Mouse (Mus musculus) heart, adult 11 months (tissue): Measurements from ENCODE around the gene Usp16.
A peak's percentile ranks its signal among the peaks of the same experiment; 100 is the strongest.

Source experiments
- DNase-seq: peaks from one replicate; pipeline ENCODE4 v3.0.0; 2022

The Usp16 gene

DNA sequence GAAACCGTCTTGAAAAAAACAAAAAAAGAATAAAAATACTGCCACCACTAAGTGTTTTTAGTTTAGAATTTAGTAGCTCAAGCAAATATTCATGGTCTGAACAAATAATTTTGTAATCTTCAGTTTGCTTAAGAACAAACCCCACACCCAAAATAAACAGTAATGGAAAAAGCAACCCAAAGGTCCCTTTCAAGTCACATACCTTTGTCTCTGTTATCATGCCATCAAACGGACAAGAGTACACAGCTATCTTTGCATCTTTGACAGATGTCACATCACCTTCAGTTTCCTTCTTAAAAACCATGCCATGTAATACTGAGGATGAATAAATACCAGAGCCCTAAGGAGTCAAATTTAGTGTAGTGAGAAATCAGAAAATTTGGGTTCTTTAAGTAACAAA lies 34.1 kb downstream of the Usp16 start:
- peak; percentile 3 for DNase-seq

DNA sequence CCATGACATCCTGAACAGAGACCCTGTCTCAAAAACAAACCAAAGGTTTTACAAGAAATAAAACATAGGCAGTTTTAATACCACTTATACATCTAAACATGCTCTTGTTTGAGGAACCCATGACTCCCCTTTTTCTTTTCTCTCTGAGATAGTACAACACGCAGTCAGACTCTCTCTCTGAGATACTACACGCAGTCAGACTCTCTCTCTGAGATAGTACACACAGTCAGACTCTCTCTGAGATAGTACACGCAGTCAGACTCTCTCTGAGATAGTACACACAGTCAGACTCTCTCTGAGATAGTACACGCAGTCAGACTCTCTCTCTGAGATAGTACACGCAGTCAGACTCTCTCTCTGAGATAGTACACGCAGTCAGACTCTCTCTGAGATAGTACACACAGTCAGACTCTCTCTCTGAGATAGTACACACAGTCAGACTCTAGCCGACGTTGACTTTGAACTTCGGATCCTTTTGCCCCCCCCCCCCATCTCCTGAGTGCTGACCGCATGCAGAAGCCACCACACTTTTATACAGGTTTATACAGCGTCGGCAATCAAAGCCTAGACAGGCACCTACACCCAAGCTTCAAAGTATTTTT lies 37.8 kb downstream of the Usp16 start:
- peak; percentile 2 for DNase-seq

DNA sequence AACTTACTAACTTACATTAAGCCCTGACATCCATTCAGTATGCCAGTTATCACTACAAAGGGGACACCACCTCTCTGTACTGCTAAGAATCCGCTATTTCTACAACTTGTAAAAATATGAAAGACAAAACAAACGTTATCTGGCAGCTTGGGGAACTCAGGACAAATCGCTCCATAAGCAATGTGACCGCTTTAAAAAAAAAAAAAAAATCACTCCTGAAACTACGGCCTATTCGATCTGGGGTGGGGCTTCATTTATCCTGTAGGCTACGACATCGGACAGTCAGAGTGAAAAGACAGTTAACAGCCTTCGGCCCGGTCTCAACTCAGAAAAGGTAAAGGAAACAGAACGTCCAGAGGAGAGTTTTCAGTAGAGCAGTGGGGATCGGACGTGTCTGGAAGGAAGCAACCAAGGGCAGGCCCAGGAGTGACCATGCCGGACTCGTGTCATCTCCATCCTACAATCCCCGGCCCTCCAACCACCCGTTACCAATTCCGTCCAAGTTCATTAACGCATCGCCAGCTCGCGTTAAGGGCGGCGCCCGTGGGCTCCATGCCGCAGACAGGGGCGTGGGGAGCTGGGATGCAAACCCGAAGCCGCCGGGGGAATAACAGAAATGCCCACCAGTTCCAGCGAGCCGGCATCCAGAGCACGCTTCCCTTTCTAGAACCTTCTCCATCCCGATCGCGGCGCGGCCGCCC lies 40.6 kb downstream of the Usp16 start:
- no peak for DNase-seq

DNA sequence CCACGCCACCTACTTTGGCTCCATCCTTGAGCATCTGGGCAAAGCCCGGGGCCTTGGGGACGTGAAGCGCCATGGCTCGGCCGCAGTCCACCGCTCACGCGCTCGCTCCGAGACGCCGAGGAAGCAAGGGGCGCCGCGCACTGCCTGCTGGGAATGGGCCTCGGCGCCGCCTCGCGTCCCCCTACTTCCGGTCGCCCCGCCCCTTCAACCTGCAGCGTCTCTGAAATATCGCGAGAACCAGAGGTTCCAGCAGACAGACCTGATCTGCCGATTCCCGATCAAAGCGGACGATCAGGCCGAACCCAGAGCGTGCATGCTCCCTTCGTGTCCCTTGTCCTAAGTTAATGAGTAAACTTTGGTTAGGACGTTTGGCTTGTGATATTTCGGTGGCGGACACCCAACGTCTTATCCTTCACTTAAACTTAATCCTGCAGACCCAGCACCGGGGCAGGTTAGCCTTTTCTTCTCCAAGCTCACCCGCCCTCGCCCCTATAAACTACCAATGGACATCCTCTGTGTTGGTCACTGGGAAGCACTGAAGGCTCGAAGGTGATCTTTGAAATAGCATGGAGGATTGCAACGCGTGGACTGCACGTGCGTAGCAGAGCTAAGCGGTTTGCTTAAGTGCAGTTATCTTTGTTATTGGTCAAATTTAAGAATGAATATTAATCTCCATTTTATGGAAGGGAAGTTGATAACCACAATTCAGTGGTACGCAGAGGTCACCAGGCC lies 41.4 kb downstream of the Usp16 start, which contains the start of gene Cct8:
Gene Cct8 (minus strand): TSS at position 158 of the 732 bp plus-strand sequence.
- peak; percentile 99 for DNase-seq

DNA sequence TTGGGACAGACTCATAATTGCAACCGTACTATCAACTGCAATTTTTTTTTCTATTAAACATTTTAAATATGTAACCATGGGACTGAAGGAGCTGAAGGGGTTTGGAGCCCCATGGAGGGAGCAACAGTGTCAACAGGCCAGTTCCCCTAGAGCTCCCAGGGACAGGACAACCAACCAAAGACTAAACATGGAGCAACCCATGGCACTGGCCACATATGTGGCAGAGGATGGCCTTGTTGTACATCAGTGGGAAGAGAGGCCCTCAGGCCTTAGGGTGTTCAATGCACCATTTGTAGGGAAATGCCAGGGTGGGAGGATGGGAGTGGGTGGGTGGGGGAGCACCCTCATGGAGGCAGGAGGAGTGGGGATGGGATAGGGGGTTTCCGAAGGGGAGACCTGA lies 42.2 kb downstream of the Usp16 start:
- peak; percentile 84 for DNase-seq

DNA sequence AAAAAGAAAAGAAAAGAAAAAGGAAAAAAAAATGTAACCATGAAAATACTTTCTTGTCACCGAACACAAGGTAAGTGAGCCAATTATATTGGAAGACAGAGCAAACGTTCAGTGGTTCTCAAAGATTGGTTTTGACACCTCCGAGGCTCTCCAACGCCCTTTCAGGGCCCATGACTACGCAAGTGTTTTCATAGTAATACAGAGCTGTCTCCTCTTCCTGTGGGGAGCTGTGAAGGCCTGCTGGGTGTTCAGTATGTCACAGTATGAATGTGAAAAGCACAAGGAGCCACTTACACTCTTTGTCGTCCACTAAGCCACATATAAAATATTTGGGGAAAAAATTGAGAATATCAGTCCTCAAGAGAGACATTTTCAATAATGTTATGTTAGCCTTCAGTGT lies 42.7 kb downstream of the Usp16 start:
- DNase-seq, result peak; percentile 55

DNA sequence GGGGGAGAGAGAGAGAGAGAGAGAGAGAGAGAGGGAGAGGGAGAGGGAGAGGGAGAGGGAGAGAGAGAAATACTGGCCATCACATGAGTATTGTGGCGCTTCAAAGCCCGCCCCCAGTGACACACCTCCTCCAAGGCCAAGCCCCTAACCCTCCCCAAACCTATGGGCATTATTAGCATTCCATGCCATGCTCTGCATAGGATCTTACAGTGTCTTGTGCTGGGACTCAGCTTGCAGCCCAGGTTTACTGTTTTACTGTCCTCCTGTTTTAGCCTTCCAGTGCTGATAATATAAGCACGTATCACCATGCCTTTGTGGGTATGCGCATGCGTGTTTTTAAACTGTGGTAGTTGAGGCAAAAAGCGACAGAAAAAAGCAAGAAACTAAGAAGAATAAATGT lies 45.1 kb downstream of the Usp16 start:
- peak; percentile 57 for DNase-seq

DNA sequence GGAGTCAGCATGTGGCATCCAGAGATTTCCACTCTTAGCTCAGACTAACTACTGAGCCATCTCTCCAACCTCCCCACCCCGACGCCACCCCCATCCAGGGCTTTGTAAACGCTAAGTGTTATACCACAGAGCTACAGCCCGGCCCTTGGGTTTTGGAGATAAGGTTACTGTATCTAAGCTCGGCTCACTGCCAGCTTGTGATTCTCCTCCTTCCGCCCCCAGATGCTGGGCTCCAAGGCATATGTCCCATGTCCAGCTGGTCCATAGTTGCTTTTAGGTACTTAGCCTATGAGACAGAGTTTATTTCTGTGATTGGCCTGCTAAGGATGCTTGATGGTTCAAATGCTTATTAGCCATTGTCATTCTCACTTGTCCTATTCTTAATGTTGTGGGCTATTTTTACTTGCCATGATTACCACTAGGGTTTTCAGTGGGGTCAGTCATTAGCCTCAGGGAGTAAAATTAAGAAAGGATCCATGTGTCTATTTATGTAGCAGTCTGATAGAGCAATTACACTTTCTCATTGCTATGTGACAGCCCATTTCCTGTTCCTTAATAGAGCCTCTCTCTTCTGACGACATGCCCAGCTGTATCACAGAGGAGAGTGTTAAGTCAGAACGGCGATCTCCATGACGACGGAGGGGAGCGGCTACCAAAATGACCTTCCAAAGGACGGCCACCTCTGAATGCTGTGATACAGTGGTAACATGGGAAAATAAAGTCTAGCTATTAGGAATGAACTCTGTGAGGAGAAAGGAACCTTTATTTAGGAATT lies 47.0 kb downstream of the Usp16 start:
- peak; percentile 92 for DNase-seq

DNA sequence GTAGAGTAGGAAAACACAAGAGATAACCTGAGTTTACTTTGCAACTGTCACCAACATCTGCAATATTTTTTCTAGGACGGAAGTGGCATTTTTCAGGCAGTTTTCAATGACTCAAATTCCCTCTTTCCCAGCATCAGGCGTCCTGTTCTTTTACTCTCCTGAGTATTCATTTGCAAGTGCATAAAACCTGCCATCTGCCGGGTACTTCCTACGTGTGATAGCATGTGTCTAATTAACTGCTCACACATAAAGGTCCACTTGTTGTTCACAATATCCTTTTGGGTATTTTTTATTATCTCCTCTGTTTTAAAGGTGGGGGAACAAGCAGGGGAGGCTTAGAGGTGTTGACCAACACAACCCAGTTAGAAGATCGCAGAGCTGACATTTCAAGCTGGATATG lies 57.2 kb downstream of the Usp16 start:
- DNase-seq, result no peak

DNA sequence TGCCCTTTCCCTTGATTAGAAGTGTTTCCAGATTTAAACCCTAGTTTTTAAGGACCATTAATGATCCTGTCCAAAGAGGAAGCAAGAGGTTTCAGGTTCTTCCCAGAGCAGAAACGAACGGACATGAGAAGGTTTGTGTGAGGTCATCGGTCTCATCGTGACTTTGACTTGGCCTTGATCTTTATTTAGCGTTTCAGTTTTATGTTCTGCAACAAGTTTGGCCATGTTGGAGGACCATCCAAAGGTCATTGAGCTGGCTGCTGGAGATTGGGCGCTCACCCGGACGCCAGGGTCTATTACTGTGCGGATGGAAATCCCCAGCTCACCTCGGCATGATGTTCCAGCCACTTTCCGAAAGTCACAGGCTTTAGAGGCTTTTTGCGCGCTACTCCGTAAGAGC lies 57.8 kb downstream of the Usp16 start:
- no peak for DNase-seq

DNA sequence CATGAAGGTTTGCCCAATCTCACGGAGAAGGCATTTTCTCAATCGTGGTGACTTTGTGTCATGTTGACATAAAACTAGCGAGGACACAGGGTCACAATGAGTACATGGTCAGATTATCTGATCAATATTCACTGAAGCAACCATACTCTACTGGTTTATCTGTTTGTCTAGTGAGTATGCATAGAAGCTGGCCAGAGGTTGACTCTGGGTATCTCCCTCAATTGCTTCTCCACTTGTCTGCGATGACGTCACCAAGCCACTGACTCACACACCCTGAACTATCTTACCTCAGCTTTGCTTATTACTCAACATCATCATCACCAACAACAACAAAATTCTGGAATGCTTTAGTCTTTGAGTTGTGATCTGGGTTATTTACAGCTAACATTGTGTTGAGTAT lies 69.7 kb downstream of the Usp16 start:
- no peak for DNase-seq

DNA sequence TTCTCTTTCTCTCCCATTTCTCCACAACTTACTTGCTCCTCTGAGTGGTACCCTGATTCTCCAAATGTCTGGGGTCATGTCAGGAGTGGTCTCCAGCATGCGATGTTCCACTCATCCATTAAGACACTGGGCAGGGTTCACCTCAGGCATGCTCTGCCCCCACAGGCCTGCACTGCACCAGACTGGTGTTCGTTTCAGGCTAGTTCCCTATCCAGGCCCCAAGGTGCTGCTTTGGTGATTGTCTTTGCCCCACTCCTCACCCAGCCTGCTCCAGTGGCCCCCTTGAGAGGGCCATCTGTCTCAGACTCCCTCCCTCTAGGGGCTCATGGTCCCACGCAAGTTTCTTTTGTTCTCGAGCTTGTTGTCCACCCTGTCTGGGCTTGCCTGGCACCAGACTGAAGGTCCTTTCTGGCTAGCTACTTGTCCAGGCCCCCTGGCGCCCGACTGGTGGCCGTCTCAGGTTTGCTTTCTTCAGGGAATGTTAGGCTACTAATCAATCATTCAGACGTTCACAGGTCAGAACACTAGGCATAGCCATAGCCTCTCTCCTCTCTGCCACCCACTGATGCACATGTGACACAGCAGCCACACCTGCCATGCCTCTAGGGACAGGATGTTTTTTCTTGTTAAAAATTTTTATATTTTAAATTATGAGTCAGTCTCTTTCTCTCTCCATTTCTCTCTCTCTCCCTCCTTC lies 73.2 kb downstream of the Usp16 start:
- DNase-seq, result peak; percentile 58

DNA sequence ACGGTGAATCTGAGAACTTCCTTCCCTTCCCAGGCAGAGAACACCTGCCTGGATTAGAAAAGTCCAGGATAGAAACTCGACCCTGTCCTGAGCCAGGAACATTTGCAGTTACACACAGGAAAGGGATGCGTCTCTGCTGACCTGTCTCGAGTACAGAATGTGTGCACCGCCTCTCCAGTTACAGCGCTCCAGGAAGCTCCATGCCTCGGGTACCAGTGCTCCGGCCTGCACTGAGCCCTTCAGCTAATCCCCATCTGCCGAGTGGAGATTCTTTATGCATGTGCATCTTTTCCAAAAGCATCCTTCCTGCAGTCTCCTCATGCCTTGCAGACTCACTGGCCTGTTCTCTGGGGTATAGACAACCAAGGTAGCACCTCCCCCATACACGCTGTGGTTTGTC lies 74.3 kb downstream of the Usp16 start:
- peak; percentile 61 for DNase-seq
